Mouse (Mus musculus) testis, adult 2 months (tissue): Measurements from ENCODE around the gene Ushbp1.

Experiments
- CTCF ChIP-seq: fragments of 200-500 bp; IDR thresholded peaks from 2 replicates; pipeline ENCODE4 v1.5.1; 2012; ENCODE audit warnings: low read depth, mild to moderate bottlenecking, inconsistent platforms, low read length, moderate library complexity; ENCODE audit not compliant: control insufficient read depth, insufficient read depth, insufficient replicate concordance
- POLR2A ChIP-seq: fragments of 200-500 bp; IDR thresholded peaks from 2 replicates; pipeline ENCODE4 v1.6.1; 2012; ENCODE audit warnings: low read depth, mild to moderate bottlenecking, inconsistent platforms, low read length, moderate library complexity; ENCODE audit not compliant: control insufficient read depth

DNA sequence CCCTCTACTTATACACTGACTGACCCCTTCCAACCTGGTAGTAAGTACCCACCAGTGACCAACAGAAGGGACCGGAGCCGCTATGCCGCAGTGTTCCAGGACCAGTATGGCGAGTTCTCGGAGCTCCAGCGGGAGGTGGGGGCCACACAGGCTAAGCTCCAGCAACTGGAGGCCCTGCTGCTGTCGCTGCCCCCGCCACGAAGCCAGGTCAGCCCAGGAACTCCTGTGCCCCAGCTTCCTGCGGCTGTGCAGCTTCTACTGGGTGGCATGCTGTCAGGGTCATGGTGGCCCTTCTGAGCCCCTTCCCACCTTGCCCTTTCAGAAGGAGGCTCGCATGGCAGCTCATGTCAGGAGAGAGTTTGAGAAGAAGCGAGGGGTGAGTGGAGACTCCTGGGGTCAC is 23.2 kb downstream of the Ushbp1 start:
- TF ChIP-seq CTCF, result no peak
- no peak for TF ChIP-seq POLR2A
